Mouse (Mus musculus) ZHBTc4 (cell line): ENCODE data around the gene Rad51c.
"Not testable (repeated sequence)": the region's sequence is repeated elsewhere in the genome, so short reads cannot be mapped to it uniquely, and the experiment has no call there.

Experiments used
- DNase-seq: peaks from one replicate; pipeline ENCODE4 v3.0.0-alpha.2; 2011; ENCODE audit warnings: low read depth, low spot score

Gene Rad51c

DNA sequence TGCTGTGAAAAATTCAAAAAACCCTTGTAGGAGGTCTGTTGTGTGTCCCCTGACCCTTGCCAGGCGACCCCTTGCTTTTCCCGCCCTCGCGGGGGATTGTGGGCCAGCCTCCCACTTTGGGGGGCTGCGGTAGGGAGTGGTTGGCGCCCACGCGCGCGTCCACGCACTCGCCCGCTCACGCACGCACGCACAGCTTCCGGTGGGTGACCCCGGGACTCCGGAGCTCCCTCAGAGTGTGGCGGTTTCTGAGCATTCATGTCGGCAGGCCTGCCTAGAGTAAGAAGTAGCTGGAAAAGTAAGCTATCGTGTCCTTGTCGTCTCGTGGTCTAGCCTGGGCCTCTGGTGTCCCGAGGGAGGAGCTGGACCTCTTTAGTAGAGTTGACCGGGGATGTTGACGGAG is at the start of gene Rad51c, which contains the start of gene Tex14:
Gene Rad51c, minus strand, starts transcription at position 79 of the 400 bp plus-strand sequence.
Gene Tex14, plus strand, starts transcription at position 190 of the 400 bp plus-strand sequence.
- no peak for DNase-seq

DNA sequence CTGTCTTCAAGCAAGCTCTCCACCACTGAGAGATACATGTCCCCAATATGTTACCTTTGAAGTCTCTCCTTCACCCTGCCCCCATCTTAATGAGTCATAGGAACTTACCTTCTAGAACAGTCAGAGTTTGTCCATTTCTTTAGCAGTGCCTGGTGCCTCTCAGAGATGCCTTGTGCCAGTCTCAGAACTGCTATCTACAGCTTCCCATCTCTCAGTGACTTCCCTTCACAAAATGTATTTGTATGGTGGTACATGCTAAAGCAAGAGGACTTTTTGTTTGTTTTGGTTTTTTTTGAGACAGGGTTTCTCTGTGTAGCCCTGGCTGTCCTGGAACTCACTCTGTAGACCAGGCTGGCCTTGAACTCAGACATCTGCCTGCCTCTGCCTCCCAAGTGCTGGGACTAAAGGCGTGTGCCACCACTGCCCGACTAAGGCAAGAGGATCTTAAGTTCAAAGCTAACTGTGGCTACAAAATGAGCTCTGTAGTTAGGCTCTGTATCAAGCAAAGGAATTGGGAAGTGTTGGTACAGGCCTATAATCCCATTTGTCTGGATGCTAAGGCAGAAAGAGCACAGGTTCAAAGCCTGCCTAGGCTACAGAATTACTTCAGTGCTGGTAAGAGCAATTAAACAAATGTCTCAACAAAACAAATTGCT is 49.4 kb upstream of the Rad51c start:
- DNase-seq, result no peak

DNA sequence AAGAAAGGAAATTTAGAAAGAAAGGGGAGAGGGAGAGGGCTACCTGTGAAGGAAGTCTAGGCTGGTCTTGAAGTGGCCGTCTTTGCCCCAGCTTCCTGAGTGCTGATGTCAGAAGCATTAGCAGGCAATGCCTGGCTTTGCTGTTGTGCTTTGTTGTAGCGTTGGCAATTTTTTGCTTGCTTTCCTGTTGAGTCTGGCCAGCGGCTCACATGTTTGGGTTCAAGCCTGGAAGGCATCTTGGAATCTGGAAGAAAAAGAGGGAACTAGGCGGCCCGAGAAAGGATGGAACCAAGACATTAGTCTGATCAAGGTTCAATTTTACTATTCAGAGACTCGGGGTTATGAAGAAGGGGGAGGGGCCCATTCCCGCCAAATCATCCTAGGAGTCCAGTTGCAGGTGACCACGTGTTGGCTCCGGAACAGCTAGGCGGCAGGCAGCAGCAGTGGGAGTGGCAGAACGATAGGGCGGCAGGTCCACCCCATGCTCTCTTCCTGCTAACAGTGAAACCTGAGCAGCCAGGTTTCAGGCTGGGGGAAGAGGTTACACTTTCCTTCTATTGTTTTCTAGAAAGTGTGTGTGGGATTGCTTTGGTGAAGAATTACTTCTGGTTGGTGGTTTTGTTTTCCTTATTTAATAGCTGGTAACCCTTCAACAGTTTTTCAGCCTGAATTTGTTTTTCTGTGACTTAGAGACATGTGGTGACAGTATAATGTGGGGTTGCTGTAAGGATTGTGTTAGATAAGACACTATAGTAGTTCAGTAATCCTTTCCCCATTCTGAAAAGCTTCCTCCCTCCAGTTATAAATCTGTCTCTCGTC is 48.7 kb upstream of the Rad51c start:
- no peak for DNase-seq

DNA sequence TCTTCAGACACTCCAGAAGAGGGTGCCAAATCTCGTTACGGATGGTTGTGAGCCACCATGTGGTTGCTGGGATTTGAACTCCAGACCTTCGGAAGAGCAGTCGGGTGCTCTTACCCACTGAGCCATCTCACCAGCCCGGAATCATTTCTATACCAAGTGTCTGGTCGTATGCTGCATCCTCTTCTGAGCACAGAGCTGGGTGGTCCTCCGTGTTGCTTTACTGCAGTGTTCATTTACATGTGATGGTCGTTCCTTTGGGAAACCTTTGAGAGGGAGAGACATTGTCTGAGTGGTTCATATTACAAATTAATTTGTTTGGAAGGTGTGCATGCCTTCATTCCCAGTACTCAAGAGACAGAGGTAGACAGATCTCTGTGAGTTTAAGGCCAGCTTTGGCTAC is 48.0 kb upstream of the Rad51c start:
- DNase-seq, result not testable (repeated sequence)

DNA sequence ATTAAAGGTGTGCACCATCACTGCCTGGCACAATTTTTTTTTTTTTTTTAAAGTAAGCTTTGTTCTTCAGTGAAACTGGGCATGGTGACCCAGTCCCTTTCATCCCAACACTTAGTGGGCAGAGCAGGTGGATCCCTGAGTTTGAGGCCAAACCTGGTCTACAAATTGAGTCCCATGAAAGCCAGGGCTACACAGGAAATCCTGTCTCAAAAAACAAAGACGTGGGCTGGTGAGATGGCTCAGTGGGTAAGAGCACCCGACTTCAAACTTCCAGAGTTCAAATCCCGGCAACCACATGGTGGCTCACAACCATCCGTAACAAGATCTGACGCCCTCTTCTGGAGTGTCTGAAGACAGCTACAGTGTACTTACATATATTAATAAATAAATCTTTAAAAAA is 45.1 kb upstream of the Rad51c start:
- not testable (repeated sequence) for DNase-seq

DNA sequence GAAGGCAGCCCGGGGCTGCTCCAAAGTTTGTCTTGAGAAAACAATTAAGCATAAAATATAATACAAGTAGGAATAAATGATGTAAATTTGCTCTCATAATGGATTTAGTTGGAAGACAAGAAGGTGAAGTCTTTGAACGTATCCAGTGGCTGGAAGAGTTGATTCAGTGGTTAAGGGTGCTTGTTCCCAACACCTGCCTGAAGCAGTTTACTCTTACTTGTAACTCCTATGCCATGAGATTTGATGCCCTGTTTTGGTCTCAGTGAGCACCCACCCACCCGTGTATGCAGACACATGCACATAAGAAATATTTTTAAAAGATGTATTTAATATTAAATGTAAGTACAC is 44.4 kb upstream of the Rad51c start:
- no peak for DNase-seq

DNA sequence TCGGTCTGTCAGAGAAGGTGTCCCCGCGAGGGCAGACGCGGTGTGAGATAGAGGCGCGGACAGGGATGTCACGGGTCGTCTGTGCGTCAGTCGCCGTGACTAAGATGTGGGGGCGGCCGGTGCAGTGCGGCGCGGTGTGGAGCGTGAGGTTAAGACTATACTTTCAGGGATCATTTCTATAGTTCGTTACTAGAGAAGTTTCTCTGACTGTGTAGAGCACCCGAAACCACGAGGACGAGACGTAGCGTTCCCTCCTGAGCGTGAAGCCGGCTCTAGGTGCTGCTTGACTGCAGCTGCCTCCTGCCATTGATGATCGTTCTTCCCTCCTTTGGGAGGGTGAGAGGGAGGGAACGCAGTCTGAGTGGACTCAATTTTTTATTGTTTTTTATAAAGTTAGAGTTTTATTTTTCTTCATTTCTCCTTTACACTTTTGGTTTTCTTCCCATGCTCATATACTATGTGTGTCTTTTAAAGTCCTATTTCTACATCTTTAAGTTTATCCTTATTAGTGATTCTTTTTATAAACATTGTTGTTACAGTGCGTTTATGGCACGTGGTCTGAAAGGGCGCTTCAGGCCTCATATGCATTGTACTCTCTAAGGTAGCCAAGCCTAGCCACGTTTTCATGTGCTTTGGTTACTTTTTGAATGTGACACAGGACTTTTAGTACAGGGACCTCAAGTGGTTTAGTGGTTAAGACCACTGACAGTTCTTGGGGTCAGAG is 43.9 kb upstream of the Rad51c start:
- DNase-seq, result peak; percentile 90

DNA sequence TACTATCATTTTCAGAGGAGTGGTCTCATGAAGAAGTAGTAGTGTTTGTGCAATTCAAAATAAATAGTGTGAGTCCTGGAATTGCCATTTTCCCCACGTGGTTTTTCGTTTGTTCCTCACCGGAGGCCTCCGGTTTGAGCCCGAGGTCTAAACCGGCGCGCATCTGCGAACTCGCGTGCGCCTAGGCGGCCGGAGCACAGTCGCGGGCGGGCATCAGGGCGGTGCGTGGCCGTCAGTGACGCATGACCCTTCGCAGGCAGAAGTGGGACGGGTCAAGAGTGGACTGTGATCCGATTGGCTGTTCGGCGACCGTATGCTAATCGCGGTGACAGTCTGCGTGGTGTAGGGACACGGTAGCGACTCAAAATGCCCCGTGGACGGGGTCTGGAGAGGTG is 43.3 kb upstream of the Rad51c start:
- DNase-seq, result peak; percentile 79

DNA sequence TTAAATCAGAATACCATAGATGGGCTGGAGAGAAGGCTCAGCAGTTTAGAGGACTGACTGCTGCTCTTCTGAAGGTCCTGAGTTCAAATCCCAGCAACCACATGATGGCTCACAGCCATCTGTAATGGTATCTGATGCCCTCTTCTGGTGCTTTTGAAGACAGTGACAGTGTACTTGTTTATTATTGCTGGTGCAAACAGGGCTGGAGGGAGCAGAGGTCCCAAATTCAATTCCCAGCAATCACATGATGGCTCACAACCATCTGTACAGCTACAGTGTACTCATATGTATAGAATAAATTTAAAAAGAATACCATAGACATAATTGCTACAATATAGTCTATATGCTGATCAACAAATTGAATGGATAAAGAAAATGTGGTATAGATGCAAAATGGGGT is 42.7 kb upstream of the Rad51c start:
- no peak for DNase-seq

DNA sequence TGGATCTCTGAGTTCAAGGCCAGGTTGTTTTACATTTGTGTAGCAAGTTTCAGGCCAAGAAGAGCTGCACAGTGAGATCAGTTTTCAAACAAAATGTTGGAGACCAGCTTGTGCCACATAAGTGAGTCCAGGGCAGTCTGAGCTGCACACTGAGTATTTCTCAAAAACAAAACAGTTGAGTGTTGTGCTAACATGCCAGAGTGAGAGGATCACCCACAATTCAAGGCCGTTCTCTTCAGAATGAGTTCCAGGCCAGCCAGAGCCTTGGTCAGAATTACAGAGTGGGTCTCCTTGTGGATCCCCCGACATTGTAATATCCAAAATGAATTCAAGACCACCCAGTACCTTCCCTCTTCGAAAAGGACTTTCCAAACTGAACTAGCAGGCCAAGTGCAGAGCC is 41.4 kb upstream of the Rad51c start:
- no peak for DNase-seq

DNA sequence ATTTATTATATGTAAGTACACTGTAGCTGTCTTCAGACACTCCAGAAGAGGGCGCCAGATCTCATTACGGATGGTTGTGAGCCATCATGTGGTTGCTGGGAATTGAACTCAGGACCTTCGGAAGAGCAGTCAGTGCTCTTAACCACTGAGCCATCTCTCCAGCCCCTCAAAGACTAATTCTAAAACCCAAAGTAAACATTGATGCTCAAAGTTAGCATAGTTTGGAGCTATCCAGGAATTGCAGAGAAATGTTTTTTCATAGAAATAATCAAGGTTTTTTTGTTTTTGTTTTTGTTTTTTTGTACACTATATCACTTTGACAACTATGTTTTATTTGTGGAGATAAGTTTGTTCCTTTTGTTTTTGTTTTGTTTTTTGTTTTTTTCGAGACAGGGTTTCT is 40.8 kb upstream of the Rad51c start:
- DNase-seq, result not testable (repeated sequence)

DNA sequence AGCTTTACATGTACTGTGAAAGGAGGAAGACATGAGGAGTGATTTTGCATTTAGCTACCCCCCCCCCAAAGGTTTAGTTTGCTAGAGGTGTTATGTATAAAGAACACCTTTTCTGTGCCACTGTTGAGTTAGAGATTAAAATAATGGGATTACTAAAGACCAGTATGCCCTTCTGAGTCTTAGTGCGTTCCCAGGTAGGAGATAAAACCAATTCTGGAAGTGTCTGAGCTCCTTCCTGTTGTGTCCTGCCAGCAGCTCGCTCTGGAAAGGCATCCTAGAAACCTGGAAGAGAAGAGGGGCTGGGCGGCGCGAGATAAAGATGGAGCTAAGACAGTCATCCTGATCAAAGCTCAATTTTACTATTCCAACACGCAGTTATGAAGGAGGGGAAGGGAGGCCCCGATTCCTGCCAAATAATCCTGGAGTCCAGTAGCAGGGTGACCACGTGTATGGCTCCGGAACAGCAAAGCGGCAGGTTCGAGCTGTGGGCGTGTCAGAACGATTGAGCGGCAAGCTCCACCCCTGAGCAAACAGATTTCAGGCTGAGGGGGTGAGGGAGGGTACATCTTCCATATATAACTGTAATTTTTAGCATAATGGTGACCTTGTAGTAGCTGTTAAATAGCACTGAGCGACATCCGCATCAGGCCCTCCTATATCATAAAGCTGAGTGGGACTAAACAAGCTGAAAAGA is 40.1 kb upstream of the Rad51c start:
- DNase-seq, result peak; percentile 65

DNA sequence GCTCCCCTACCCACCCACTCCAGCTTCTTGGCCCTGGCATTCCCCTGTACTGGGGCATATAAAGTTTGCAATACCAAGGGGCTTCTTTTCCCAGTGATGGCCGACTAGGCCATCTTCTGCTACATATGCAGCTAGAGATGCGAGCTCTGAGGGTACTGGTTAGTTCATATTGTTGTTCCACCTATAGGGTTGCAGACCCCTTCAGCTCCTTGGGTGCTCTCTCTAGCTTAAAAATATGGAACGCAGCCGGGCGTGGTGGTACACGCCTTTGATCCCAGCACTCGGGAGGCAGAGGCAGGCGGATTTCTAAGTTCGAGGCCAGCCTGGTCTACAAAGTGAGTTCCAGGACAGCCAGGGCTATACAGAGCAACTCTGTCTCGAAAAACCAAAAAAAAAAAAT is 39.3 kb upstream of the Rad51c start:
- not testable (repeated sequence) for DNase-seq

DNA sequence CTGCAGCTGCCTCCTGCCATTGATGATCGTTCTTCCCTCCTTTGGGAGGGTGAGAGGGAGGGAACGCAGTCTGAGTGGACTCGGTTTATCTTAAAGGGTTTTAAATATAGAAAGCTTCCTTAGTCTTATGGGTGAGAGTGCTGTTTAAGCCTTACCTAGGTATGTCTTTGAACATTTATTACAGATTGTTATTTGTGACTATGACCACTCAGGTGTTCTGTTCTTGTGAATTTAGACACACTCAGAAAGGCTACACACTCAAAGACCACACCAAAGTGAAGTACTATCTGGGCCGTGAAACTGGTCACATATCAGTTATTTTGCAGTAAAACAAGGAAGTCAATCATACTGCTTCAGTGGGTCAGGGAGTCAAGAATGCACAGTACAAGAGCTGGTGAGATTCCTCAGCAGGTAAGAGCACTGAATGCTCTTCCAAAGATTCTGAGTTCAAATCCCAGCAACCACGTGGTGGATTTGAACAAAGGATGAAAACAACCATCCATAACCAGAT is 38.7 kb upstream of the Rad51c start:
- DNase-seq, result peak; percentile 92

DNA sequence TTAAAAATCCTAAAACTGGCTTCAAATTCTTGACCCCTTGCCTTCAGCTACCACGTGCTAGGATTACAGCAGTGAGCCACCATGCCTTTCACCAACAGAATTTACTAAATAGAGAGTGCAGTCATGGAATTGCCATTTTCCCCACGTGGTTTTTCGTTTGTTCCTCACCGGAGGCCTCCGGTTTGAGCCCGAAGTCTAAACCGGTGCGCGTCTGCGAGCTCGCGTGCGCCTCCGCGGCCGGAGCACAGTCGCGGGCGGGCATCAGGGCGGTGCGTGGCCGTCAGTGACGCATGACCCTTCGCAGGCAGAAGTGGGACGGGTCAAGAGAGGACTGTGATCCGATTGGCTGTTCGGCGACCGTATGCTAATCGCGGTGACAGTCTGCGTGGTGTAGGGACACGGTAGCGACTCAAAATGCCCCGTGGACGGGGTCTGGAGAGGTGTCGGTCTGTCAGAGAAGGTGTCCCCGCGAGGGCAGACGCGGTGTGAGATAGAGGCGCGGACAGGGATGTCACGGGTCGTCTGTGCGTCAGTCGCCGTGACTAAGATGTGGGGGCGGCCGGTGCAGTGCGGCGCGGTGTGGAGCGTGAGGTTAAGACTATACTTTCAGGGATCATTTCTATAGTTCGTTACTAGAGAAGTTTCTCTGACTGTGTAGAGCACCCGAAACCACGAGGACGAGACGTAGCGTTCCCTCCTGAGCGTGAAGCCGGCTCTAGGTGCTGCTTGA is 38.1 kb upstream of the Rad51c start:
- peak; percentile 82 for DNase-seq

DNA sequence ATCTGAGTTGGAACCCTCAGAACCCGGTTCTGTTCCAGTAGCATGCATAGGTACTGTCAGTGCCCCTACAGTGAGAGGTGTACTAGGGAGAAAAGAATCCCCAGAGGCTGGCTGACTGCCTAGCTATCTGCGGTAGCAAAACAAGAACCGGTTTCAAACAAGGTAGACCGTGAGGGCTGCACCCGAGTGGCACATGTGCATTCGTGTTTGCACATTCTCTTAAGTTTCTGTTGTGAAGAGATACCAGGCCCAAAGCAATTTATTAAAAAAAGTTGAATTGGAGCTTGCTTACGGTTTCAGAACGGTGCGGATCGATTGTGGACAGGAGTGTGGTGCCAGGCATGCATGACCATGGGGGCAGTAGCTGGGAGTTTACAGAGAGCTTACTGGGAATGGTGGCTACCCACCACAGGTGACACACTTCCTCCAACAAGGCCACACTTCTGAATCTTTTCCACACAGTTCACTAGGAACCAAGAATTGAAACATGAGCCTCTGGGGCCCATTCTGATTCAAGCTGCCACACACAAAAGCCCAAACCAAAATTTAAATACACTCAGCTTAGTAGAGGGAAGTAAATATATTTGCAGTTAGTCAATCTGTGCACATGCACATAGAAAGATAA is 35.2 kb upstream of the Rad51c start:
- no peak for DNase-seq

DNA sequence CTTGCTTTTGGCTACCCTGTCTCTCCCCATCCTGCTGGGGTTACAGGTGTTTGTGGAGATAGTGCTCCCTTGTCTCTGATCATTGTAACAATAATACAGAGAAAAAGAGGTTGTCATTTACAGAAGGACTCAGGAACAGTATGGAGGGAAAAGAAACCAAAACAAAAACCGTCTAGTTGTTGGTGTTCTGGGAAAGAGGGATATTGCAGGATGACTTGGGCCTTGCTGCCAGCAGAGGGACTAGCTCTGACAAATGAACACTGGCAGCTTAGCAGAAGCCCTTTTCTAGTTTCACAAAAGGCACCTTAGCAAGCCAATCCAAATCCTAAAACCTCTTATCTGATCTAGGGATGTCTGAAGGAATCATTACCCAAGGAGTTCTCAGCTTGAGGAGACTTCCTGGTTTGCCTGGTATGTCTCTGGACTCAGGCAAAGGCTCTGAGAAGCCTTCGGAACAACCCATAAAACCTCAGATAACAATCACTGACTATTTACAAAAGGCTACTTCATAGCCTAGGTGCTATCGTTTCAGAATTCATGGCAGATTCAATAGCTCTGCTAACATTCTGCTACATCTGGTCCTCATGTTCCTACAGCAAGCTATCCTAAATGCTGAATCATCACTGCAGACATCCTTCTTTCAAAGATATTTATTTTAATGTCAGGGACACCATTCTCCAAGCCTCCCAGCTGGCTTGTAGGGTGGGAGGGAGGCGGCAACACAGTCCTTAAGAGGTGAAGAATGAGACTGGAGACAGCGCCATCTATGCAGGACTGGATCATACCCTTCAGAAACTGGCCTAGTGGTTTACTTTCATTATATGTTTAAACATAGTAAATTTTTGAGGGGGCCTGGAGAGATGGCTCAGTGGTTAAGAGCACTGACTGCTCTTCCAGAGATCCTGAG is 31.8 kb upstream of the Rad51c start:
- no peak for DNase-seq

DNA sequence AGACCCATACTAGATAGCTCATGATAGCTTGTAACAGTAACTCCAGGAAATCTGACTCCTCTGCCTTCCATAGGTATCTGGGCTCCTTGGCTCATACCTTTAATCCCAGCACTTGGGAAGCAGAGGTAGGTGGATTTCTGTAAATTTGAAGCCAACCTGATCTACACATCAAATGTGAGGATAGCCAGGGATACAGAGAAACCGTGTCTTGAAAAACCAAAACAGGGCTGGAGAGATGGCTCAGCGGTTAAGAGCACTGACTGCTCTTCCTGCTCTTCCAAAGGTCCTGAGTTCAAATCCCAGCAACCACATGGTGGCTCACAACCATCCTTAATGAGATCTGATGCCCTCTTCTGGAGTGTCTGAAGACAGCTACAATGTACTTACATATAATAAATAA is 30.4 kb upstream of the Rad51c start:
- DNase-seq, result not testable (repeated sequence)

DNA sequence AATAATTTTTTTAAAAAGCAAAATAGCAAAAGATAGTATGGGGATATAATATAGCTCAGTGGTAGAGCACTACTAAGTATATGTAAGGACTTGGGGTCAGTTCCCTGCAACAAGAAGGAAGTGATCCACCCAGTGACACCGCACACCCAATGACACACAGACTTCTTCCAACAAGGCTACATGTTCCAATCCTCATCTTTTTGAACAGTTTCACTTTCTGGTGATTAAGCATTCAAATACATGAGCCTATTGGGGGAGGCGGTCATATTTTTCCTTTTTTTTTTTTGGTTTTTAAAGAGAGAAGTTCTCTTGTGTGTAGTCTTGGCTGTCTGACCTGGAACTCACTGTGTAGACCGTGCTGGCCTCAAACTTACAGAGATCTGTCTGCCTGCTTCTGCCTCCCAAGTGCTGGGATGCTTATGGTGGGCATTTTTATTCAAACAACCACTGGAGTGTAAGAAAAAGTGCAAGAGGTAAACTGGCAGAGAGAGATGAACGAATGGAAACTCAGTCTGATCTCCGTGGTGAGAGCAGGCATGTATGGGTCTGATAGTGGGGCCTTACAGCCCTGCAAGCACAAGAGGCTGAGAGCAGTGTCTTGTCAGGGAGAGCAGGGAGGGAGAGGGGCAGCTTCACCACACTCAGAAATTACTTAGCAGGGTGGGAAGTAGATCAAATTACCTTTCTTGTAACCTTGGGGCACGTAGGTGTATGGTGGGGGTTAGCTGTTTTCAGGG is 28.3 kb upstream of the Rad51c start:
- DNase-seq, result no peak
